In genomic region chr3:150275038-150275437, GRCm38 (mm10) we compare ENCODE assay signal across 19 mouse cellular contexts.
A peak's percentile ranks its signal among the peaks of the same experiment; 100 is the strongest.
DNase-seq lines count a peak whose midpoint lies in the region; ATAC-seq lines count a peak whose summit lies in the region.
"Had no signal": no experiment of that assay in that cellular context is flagged by ENCODE, and none has a peak within 500 bp of the region (broad histone marks: within the 10 kb centered on the region; RNA-seq: fewer than 3 reads in every experiment).

No protein-coding gene starts in this region.

- peak; percentile 54; the same call in 1 of the 2 replicates for ATAC-seq in hindbrain, embryonic 11.5 days (ENCODE audit: low FRiP score)
- no peak for ATAC-seq in hindbrain, embryonic 14.5 days (ENCODE audit: low FRiP score)
- peak; percentile 63; the same call in 1 of the 2 replicates for ATAC-seq in midbrain, embryonic 11.5 days (ENCODE audit: low FRiP score)
- ATAC-seq in midbrain, embryonic 16.5 days, result no peak
- ATAC-seq: activated CD4-positive, CD25-positive, alpha-beta regulatory T cell, adult 4 months; CD4-positive, CD25-positive, alpha-beta regulatory T cell, adult 4 months; Patski had no signal

- H3K9ac ChIP-seq in hindbrain, embryonic 11.5 days (ENCODE audit: low read depth, low read length), result no peak overlapping the region
- H3K9ac ChIP-seq in hindbrain, embryonic 14.5 days, result no peak overlapping the region
- H3K9ac ChIP-seq in midbrain, embryonic 11.5 days (ENCODE audit: low read length), result no peak overlapping the region
- H3K9ac ChIP-seq in midbrain, embryonic 16.5 days (ENCODE audit: low read depth, low read length), result no peak overlapping the region

- DNase-seq in hindbrain, embryonic 11.5 days (ENCODE audit: low spot score), result no peak
- DNase-seq in hindbrain, embryonic 14.5 days (ENCODE audit: low spot score), result no peak
- no peak for DNase-seq in midbrain, embryonic 11.5 days (ENCODE audit: low spot score, missing footprints)
- DNase-seq: adrenal gland, adult 2 months; adrenal gland, adult 8-10 months; adrenal gland, postnatal 10 days; adrenal gland, postnatal 14 days; adrenal gland, postnatal 25 days; adrenal gland, postnatal 36 days; B cell, adult 2 months; cerebellum, adult 11 months; cerebellum, adult 11-12 months; cerebellum, adult 18-20 months had no signal

- H3K36me3 ChIP-seq in hindbrain, embryonic 11.5 days (ENCODE audit: control insufficient read depth, insufficient read depth, low read length), result no peaks in the 10 kb centered on the region
- no peaks in the 10 kb centered on the region for H3K36me3 ChIP-seq in hindbrain, embryonic 14.5 days (replicated peaks; ENCODE audit: control insufficient read depth, insufficient read depth)
- H3K36me3 ChIP-seq in midbrain, embryonic 11.5 days (ENCODE audit: control insufficient read depth, insufficient read depth, low read length), result no peaks in the 10 kb centered on the region
- H3K36me3 ChIP-seq in midbrain, embryonic 16.5 days (ENCODE audit: control insufficient read depth, insufficient read depth, low read length), result no peaks in the 10 kb centered on the region
- H3K36me3 ChIP-seq: G1E had no signal

- WGBS in hindbrain, embryonic 11.5 days, result 82% methylated on average over 2 of the region's 2 CpGs
- WGBS in hindbrain, embryonic 14.5 days, result 79% methylated on average over 2 of the region's 2 CpGs
- 81% methylated on average over 2 of the region's 2 CpGs for WGBS in midbrain, embryonic 11.5 days
- 85% methylated on average over 2 of the region's 2 CpGs for WGBS in midbrain, embryonic 16.5 days

- H3K4me3 ChIP-seq in hindbrain, embryonic 11.5 days (ENCODE audit: low read depth, low read length), result no peak overlapping the region
- no peak overlapping the region for H3K4me3 ChIP-seq in hindbrain, embryonic 14.5 days (replicated peaks; ENCODE audit: low read length)
- no peak overlapping the region for H3K4me3 ChIP-seq in midbrain, embryonic 11.5 days (ENCODE audit: low read depth, low read length)
- H3K4me3 ChIP-seq in midbrain, embryonic 16.5 days (ENCODE audit: low read depth, low read length), result no peak overlapping the region

- H3K27ac ChIP-seq in hindbrain, embryonic 11.5 days (ENCODE audit: low read depth, low read length), result no peak overlapping the region
- no peak overlapping the region for H3K27ac ChIP-seq in hindbrain, embryonic 14.5 days
- H3K27ac ChIP-seq in midbrain, embryonic 11.5 days (ENCODE audit: low read depth, low read length), result no peak overlapping the region
- H3K27ac ChIP-seq in midbrain, embryonic 16.5 days (ENCODE audit: low read length), result no peak overlapping the region

- H3K9me3 ChIP-seq in hindbrain, embryonic 11.5 days (ENCODE audit: control insufficient read depth, low read length), result no peaks in the 10 kb centered on the region
- no peaks in the 10 kb centered on the region for H3K9me3 ChIP-seq in hindbrain, embryonic 14.5 days (ENCODE audit: control insufficient read depth, low read length)
- no peaks in the 10 kb centered on the region for H3K9me3 ChIP-seq in midbrain, embryonic 11.5 days (ENCODE audit: control insufficient read depth, low read length)
- H3K9me3 ChIP-seq in midbrain, embryonic 16.5 days (replicated peaks; ENCODE audit: control insufficient read depth, low read length, poor library complexity, severe bottlenecking), result no peaks in the 10 kb centered on the region
- H3K9me3 ChIP-seq: G1E had no signal

- H3K4me2 ChIP-seq in hindbrain, embryonic 11.5 days (replicated peaks; ENCODE audit: low read depth, low read length), result no peak overlapping the region
- H3K4me2 ChIP-seq in hindbrain, embryonic 14.5 days (replicated peaks), result no peak overlapping the region
- H3K4me2 ChIP-seq in midbrain, embryonic 11.5 days, result no peak overlapping the region
- H3K4me2 ChIP-seq in midbrain, embryonic 16.5 days (ENCODE audit: low read length), result no peak overlapping the region

- no peaks in the 10 kb centered on the region for H3K4me1 ChIP-seq in hindbrain, embryonic 11.5 days (replicated peaks; ENCODE audit: control insufficient read depth, insufficient read depth, low read length)
- no peaks in the 10 kb centered on the region for H3K4me1 ChIP-seq in hindbrain, embryonic 14.5 days (replicated peaks; ENCODE audit: control insufficient read depth, insufficient read depth, low read length)
- no peaks in the 10 kb centered on the region for H3K4me1 ChIP-seq in midbrain, embryonic 11.5 days (ENCODE audit: control insufficient read depth, insufficient read depth, low read length)
- no peaks in the 10 kb centered on the region for H3K4me1 ChIP-seq in midbrain, embryonic 16.5 days (ENCODE audit: control insufficient read depth, insufficient read depth, low read length)

- no peaks in the 10 kb centered on the region for H3K27me3 ChIP-seq in hindbrain, embryonic 11.5 days (ENCODE audit: control insufficient read depth, insufficient read depth, low read length)
- no peaks in the 10 kb centered on the region for H3K27me3 ChIP-seq in hindbrain, embryonic 14.5 days (ENCODE audit: control insufficient read depth, insufficient read depth, low read length)
- no peaks in the 10 kb centered on the region for H3K27me3 ChIP-seq in midbrain, embryonic 11.5 days (ENCODE audit: control insufficient read depth, insufficient read depth, low read length)
- H3K27me3 ChIP-seq in midbrain, embryonic 16.5 days (ENCODE audit: control insufficient read depth, insufficient read depth, low read depth, low read length), result no peaks in the 10 kb centered on the region
- H3K27me3 ChIP-seq: CH12.LX, Patski had no signal

Comparison
In these comparisons a context has a peak if more than half of its experiments do, and no peak if none do; other contexts are left out.
1. ATAC-seq: peak in hindbrain, embryonic 11.5 days (single experiment) and midbrain, embryonic 11.5 days (single experiment); none in hindbrain, embryonic 14.5 days (single experiment) and midbrain, embryonic 16.5 days (single experiment).